Mouse (Mus musculus): ENCODE results near the gene Acss2.

The Acss2 gene

DNA sequence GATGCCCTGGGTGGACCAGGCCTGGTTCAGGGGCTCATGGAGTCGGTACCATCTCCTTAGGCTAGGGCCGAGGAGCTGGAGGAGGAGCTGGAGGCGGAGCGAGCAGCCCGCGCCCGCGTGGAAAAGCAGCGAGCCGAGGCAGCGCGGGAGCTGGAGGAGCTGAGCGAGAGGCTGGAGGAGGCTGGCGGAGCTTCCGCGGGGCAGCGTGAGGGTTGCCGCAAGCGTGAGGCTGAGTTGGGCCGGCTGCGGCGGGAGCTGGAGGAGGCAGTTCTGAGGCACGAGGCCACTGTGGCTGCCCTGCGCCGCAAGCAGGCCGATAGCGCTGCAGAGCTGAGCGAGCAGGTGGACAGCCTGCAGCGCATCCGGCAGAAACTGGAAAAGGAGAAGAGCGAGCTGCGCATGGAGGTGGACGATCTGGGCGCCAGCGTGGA is 111.5 kb downstream of the Acss2 start:
- no peak for DNase-seq (ENCODE audit: low read depth)

DNA sequence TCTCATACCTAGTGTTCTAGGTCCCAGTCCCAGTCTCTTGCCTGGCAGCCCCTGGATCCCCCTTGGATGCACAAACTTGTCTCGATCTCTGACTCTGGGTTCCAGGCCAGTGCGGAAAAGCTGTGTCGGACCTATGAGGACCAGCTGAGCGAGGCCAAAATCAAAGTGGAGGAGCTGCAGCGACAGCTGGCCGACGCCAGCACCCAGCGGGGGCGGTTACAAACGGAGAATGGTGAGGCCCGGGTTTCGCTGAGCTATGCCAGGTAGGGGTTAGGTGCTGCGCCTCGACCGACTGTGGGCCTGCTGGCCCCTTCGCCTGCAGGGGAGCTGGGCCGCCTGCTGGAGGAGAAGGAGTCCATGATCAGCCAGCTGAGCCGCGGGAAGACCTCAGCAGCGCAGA is 112.4 kb downstream of the Acss2 start:
- no peak for DNase-seq (ENCODE audit: low read depth)

DNA sequence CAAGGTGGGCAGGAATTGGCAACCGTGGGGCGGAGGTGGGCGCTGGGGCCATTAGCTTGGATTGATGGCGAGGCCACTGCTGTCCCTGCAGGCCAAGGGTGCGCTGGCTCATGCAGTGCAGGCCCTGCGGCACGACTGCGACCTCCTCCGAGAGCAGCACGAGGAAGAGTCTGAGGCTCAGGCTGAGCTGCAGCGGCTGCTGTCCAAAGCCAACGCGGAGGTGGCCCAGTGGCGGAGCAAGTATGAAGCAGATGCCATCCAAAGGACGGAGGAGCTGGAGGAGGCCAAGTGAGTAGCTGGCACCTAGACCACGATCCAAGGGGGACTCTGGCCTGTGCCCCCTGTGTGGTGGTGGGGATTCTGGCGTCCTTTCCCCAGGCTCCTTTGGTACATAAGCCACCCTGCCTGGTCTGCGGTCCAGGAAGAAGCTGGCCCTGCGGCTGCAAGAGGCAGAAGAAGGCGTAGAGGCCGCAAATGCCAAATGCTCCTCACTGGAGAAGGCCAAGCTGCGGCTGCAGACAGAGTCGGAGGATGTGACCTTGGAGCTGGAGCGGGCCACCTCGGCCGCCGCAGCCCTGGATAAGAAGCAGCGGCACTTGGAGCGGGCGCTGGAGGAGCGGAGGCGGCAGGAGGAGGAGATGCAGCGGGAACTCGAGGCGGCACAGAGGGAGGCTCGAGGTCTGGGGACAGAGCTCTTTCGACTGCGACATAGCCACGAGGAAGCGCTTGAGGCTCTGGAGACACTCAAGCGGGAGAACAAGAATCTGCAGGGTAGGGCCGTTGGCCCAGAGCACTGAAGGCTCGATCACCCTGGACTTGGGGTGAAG is 113.1 kb downstream of the Acss2 start:
- DNase-seq (ENCODE audit: low read depth) = no peak

DNA sequence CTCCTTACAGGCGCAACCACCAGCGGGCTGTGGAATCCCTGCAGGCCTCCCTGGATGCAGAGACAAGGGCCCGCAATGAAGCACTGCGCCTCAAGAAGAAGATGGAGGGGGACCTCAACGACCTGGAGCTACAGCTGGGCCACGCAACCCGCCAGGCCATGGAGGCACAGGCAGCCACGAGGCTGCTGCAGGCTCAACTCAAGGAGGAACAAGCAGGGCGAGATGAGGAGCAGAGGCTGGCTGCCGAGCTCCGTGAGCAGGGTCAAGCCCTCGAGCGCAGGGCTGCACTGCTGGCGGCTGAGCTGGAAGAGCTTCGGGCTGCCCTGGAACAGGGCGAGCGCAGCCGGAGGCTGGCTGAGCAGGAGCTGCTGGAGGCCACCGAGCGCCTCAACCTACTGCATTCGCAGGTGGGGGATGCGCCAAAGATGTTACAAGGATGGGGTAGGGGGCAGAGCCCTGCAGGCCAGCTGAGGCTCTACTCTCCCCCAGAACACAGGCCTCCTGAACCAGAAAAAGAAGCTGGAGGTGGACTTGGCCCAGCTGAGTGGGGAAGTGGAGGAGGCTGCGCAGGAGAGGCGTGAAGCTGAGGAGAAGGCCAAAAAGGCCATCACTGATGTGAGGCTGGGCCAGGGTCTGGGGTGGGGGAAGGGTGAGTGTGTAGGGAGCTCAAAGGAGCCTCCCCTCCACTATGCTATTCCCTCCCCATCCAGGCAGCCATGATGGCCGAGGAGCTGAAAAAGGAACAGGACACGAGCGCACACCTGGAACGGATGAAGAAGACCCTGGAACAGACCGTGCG is 114.6 kb downstream of the Acss2 start:
- DNase-seq (ENCODE audit: low read depth) = no peak

DNA sequence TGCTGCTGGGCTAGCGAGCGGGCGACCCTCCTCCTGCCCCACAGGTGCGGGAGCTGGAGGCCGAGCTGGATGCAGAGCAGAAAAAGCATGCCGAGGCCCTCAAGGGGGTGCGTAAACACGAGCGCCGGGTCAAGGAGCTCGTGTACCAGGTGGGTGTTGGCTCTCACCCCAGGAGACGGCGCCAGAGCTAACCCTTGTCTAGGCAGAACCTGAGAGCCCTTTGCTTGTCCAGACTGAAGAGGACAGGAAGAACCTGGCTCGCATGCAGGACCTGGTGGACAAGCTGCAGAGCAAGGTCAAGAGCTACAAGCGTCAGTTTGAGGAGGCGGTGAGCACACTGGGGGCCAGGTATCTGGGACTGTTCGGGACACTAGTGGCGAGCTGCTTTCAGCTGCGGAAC is 115.4 kb downstream of the Acss2 start:
- DNase-seq (ENCODE audit: low read depth) = no peak

DNA sequence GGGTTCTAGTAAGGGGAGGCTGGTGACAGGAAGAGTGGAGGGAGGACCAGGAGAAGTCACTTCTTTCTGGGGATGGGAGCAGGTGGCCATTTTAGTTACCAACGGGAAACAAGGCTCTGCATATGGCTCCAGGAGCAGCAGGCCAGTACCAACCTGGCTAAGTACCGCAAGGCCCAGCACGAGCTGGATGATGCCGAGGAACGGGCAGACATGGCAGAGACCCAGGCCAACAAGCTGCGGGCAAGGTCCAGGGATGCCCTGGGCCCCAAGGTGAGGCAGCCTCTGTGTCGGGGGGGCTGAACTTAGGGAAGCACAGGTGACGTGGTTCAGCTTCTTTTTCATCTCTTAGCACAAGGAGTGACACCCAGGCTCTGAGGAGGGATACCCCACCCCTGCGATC is 116.0 kb downstream of the Acss2 start:
- no peak for DNase-seq (ENCODE audit: low read depth)

DNA sequence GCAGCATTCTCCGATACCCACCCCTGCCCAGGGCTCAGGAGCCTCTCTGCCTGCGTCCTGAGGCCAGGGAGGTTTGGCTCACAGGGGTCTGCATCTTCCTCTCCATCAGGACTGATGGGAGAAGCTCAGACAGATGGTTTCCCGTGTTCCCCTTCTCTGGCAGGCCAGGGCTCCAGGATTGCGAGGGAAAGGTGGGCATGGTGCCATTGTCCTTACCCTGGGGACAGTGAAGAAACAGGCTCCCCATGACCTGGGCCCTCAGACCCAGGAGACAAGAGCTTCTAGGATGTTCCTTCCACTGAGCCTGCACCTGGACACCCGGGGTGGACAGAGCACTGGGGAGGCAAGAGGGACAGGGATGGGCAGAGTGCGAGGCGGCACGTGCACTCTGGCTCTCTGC is 116.8 kb downstream of the Acss2 start:
- DNase-seq (ENCODE audit: low read depth) = no peak

All from c-Kit-positive CD71-positive TER-119-negative erythroid progenitor cells, embryonic 14.5 days (primary cell).